Mouse (Mus musculus) midbrain, embryonic 11.5 days (tissue): ENCODE results near the gene Taar6. TPM values are rescaled to one million over a fixed set of nuclear protein-coding genes. Genes with fewer than 3 reads are reported as not detected.

Experiments used
- ATAC-seq: fragments of 200-750 bp; cut with Nextera tagmentation; 2 replicates; pipeline ENCODE4 v1.8.0; 2017; ENCODE audit warnings: moderate TSS enrichment, moderate library complexity; ENCODE audit not compliant: low FRiP score
- DNase-seq: peaks from one replicate; pipeline ENCODE4 v3.0.0; 2015; ENCODE audit warnings: low spot score; ENCODE audit errors: missing footprints
- H3K27ac ChIP-seq: fragments of 300-500 bp; sonication (generic); 2 replicates; pipeline ENCODE4 v1.5.1; 2014; ENCODE audit warnings: low read depth, low read length
- H3K27me3 ChIP-seq: fragments of 300-500 bp; sonication (generic); 2 replicates; pipeline ENCODE4 v1.6.1; 2014; ENCODE audit warnings: mild to moderate bottlenecking, low read length, moderate library complexity, mixed read lengths; ENCODE audit not compliant: control insufficient read depth, insufficient read depth
- H3K36me3 ChIP-seq: fragments of 300-500 bp; sonication (generic); 2 replicates; pipeline ENCODE4 v1.6.1; 2014; ENCODE audit warnings: mild to moderate bottlenecking, low read length, moderate library complexity, mixed read lengths; ENCODE audit not compliant: control insufficient read depth, insufficient read depth
- H3K4me1 ChIP-seq: fragments of 300-500 bp; sonication (generic); 2 replicates; pipeline ENCODE4 v1.6.1; 2014; ENCODE audit warnings: low read length; ENCODE audit not compliant: control insufficient read depth, insufficient read depth
- H3K4me2 ChIP-seq: fragments of 300-500 bp; sonication (generic); 2 replicates; pipeline ENCODE4 v1.6.1; 2014; ENCODE audit warnings: mild to moderate bottlenecking, moderate library complexity
- H3K4me3 ChIP-seq: fragments of 300-500 bp; sonication (generic); 2 replicates; pipeline ENCODE4 v1.5.1; 2014; ENCODE audit warnings: low read depth, low read length
- H3K9ac ChIP-seq: fragments of 300-500 bp; sonication (generic); 2 replicates; pipeline ENCODE4 v1.6.1; 2014; ENCODE audit warnings: low read length
- H3K9me3 ChIP-seq: fragments of 300-500 bp; sonication (generic); 2 replicates; pipeline ENCODE4 v1.6.1; 2016; ENCODE audit warnings: low read length; ENCODE audit not compliant: control insufficient read depth
- WGBS: fragments of 180-500 bp; shearing (Covaris S2); extraction: QIAGEN DNeasy Blood & Tissue Kit; methylation state at CpG from one replicate; pipeline ENCODE4 v1.1.7; 2014; 5-methylcytosine and 5-hydroxymethylcytosine counted together
- polyA plus RNA-seq: library from polyadenylated mRNA; unstranded; fragments of >200 nt; fragmentation: Nextera tagmentation; extraction: Ambion mirVana; gene quantifications from 2 replicates; pipeline ENCODE4 v1.2.1, GENCODE M21; 2014

Taar6 gene
- polyA plus RNA-seq = not detected in 2 replicates

GRCm38 (mm10) chr10:23985546-23985945, at the start of gene Taar6:
Gene Taar6 (minus strand): TSS chr10:23985646.
- Histone ChIP-seq H3K9ac (no peak within 1 kb of the TSS), H3K4me1 (no peaks in the 10 kb centered on the region), H3K4me2 (no peak within 1 kb of the TSS), H3K4me3 (no peak within 1 kb of the TSS), H3K27me3 (no peaks in the 10 kb centered on the region), H3K27ac (no peak within 1 kb of the TSS), H3K9me3 (no peaks in the 10 kb centered on the region), H3K36me3 (no peaks in the 10 kb centered on the region)
- no peak for ATAC-seq
- WGBS = 73% methylated on average over 8 of the region's 8 CpGs
- no peak for DNase-seq

DNA sequence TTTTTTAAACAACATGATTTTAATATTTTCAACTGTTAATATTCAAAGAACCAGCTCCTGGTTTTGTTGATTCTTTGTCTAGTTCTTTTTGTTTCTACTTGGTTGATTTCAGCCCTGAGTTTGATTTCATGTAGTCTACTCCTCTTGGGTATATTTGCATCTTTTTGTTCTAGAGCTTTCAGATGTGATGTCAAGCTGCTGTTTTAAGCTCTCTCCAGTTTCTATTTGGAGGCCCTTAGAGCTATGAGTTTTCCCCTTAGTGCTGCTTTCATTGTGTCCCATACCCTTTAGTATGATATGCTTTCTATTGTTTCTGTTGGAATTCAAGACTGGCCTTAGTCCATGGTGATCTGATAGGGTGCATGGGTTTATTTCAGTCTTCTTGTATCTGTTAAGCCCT, 45.9 kb upstream of the Taar6 start:
- H3K9ac ChIP-seq = no peak overlapping the region
- no peak overlapping the region for H3K4me3 ChIP-seq
- no peak overlapping the region for H3K4me2 ChIP-seq
- DNase-seq (no peak), ATAC-seq (no peak)
- H3K9me3 ChIP-seq = no peaks in the 10 kb centered on the region
- H3K27me3 ChIP-seq = no peaks in the 10 kb centered on the region
- H3K27ac ChIP-seq = no peak overlapping the region
- H3K4me1 ChIP-seq = no peaks in the 10 kb centered on the region
- no peaks in the 10 kb centered on the region for H3K36me3 ChIP-seq

- no peak within 1 kb of the TSS for H3K4me2 ChIP-seq
- H3K36me3 ChIP-seq = no peaks in the 10 kb centered on the region
- no peaks in the 10 kb centered on the region for H3K9me3 ChIP-seq
- no peak within 1 kb of the TSS for H3K9ac ChIP-seq
- no peak for ATAC-seq
- no peak for DNase-seq
- H3K4me3 ChIP-seq = no peak within 1 kb of the TSS
- no peak within 1 kb of the TSS for H3K27ac ChIP-seq
- H3K4me1 ChIP-seq = no peaks in the 10 kb centered on the region
- H3K27me3 ChIP-seq = no peaks in the 10 kb centered on the region
Observed at GRCm38 (mm10) chr10:24026922-24027321, 41.5 kb upstream of the Taar6 start, which contains the start of gene Taar7d. Gene Taar7d (plus strand): TSS chr10:24027222.

- DNase-seq (no peak), ATAC-seq (no peak)
- Histone ChIP-seq H3K4me3 (no peak overlapping the region), H3K36me3 (no peaks in the 10 kb centered on the region), H3K9ac (no peak overlapping the region), H3K27me3 (no peaks in the 10 kb centered on the region), H3K27ac (no peak overlapping the region), H3K4me1 (no peaks in the 10 kb centered on the region), H3K9me3 (no peaks in the 10 kb centered on the region), H3K4me2 (no peak overlapping the region)
- 92% methylated on average over 1 of the region's 1 CpGs for WGBS
Observed at GRCm38 (mm10) chr10:24008143-24008542, 22.7 kb upstream of the Taar6 start.

DNA sequence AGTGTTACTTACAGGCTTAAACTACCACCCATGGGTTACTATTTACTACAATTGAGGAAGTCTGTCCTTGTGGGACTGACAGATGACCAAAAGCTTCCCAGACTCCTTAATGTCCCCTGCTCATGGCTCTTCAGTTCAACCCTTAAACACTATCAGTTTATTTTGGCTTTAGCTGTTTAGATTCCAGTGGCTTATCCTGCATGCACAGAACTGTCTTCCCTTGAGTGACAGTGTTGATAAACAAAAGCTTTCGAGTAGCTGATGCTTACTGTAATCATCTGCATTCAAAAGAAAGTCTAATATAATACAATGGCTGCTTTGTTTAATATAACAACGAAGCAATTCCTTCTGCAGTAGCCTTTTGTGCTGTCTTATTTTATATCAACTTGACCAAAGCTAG, 21.6 kb upstream of the Taar6 start:
- WGBS = 77% methylated on average over 2 of the region's 2 CpGs
- Histone ChIP-seq H3K36me3 (no peaks in the 10 kb centered on the region), H3K4me2 (no peak overlapping the region), H3K4me1 (no peaks in the 10 kb centered on the region), H3K9ac (no peak overlapping the region), H3K4me3 (no peak overlapping the region), H3K27me3 (no peaks in the 10 kb centered on the region), H3K9me3 (no peaks in the 10 kb centered on the region), H3K27ac (no peak overlapping the region)
- DNase-seq (no peak), ATAC-seq (no peak)

DNA sequence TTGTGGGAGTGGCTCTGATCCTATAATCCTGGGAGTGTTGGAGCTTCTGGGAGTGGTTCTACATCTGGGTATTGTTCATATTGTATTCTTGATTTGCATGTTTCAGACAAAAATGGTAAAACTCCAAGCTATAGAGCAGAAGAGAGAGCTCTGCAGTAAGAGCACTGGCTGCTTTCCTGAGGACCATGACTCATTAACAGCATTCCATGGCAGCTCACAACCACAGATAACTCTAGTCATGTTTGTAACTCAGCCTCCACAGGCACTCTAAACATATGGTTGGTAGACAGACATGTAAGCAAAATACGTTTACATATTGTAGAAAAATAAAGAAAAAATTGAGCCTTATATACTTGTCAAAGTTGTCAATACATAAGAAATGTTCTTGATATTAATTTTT, 21.0 kb upstream of the Taar6 start:
- H3K4me1 ChIP-seq = no peaks in the 10 kb centered on the region
- 76% methylated on average over 1 of the region's 1 CpGs for WGBS
- H3K27me3 ChIP-seq = no peaks in the 10 kb centered on the region
- no peak overlapping the region for H3K4me2 ChIP-seq
- H3K36me3 ChIP-seq = no peaks in the 10 kb centered on the region
- no peaks in the 10 kb centered on the region for H3K9me3 ChIP-seq
- H3K9ac ChIP-seq = no peak overlapping the region
- no peak overlapping the region for H3K4me3 ChIP-seq
- H3K27ac ChIP-seq = no peak overlapping the region
- no peak for ATAC-seq
- no peak for DNase-seq

DNA sequence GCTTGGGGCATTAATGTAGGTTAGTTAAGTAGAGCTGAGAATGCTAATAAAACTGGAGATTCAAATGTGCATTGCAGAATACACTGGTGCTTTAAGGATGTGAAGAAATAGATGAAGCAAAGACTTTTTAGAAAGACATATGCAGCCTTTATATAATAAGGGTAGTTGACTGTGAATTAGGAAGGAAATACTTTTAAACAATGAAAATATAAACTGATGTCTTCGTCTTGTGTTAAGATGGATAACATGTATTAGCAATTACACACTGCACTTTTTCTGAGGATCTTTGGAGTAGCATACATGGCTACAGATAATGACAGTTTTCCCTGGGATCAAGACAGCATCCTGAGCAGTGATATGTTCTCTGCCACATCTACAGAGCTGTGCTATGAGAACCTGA, 14.2 kb upstream of the Taar6 start, which contains the start of gene Taar7b:
Gene Taar7b, plus strand, starts transcription at position 301 of the 400 bp plus-strand sequence.
- WGBS = 94% methylated on average over 1 of the region's 1 CpGs
- no peak for ATAC-seq

DNA sequence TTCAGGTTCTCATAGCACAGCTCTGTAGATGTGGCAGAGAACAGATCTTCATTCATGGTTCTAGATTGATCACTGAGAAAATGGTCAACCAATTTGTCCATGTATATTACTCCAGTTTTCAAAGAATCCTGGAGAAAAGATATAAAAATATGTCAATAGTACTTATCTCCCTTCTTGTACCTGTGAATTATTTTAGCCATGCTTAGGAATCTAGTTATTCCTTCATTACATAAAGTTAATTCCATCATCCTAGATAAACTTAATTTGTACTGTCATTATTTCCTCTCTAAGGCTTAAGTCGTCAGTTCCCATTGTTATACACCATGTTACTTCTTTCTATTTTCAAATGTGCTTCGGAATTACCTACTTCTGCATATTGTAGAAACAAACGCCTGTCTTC, 7.9 kb upstream of the Taar6 start, which contains the start of gene Taar7a:
Gene Taar7a, minus strand, starts transcription at position 101 of the 400 bp plus-strand sequence.
- 87% methylated on average over 3 of the region's 3 CpGs for WGBS
- Histone ChIP-seq H3K27ac (no peak within 1 kb of the TSS), H3K4me2 (no peak within 1 kb of the TSS), H3K9ac (no peak within 1 kb of the TSS), H3K9me3 (no peaks in the 10 kb centered on the region), H3K36me3 (no peaks in the 10 kb centered on the region), H3K27me3 (no peaks in the 10 kb centered on the region), H3K4me1 (no peaks in the 10 kb centered on the region), H3K4me3 (no peak within 1 kb of the TSS)
- no peak for ATAC-seq
- DNase-seq = no peak

More for the DNA sequence above, 14.2 kb upstream of the Taar6 start, which contains the start of gene Taar7b:
- Histone ChIP-seq H3K36me3 (no peaks in the 10 kb centered on the region), H3K4me1 (no peaks in the 10 kb centered on the region), H3K4me3 (no peak within 1 kb of the TSS), H3K27ac (no peak within 1 kb of the TSS), H3K9me3 (no peaks in the 10 kb centered on the region), H3K27me3 (no peaks in the 10 kb centered on the region), H3K9ac (no peak within 1 kb of the TSS), H3K4me2 (no peak within 1 kb of the TSS)
- DNase-seq = no peak

DNA sequence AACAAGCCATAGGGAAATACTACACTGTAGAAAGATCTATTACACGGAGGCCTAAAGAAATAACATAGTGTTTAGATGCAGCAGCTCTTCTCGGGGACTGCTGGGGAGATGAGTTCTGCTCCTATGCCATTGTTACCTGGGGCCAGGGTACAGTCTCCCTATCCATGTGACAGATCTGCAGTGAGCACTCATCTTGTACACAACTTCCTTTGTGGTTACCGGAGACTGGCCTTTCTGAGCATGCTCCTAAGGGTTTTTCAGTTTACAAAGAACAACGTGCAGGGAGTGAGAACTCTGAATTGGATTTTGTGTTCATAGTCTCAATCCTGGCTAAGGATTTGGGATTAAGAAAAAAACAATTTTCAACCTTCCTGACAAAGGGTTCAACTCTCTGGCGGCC, 973 bp upstream of the Taar6 start:
- no peaks in the 10 kb centered on the region for H3K4me1 ChIP-seq
- H3K4me2 ChIP-seq = no peak overlapping the region
- H3K27me3 ChIP-seq = no peaks in the 10 kb centered on the region
- H3K36me3 ChIP-seq = no peaks in the 10 kb centered on the region
- no peak overlapping the region for H3K9ac ChIP-seq
- H3K9me3 ChIP-seq = no peaks in the 10 kb centered on the region
- DNase-seq = no peak
- no peak overlapping the region for H3K27ac ChIP-seq
- WGBS = 85% methylated on average over 5 of the region's 5 CpGs
- H3K4me3 ChIP-seq = no peak overlapping the region
- ATAC-seq = no peak
